Mouse (Mus musculus) heart, postnatal 0 days (tissue): ENCODE data around the gene Aif1.

Source experiments
- CTCF ChIP-seq: IDR thresholded peaks from 2 replicates; pipeline ENCODE4 v1.5.1; 2016; ENCODE audit warnings: antibody characterized with exemption, control low read depth, low read depth
- EP300 ChIP-seq: IDR thresholded peaks from 2 replicates; pipeline ENCODE4 v1.6.1; 2016; ENCODE audit warnings: antibody characterized with exemption, low read depth

DNA sequence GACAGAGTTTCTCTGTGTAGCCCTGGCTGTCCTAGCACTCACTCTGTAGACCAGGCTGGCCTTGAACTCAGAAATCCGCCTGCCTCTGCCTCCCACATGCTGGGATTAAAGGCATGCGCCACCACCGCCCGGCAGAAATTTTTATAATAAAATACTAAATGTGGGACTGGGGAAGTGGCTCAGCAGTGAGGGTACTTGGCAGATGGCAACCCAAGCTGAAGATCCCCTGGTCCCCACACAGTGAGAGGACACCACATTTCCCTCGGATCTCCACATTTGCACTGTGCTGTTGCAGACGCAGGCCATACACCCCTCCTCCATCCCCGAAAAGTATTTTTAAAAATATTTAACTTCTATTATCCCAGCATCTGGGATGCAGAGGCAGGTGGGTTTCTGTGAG, 42.4 kb downstream of the Aif1 start:
- no peak for TF ChIP-seq CTCF
- no peak for TF ChIP-seq EP300
